Mouse (Mus musculus) heart, embryonic 10.5 days (tissue): Measurements from ENCODE around the gene 1700034J05Rik. TPM values are rescaled to one million over a fixed set of nuclear protein-coding genes. Genes with fewer than 3 reads are reported as not detected.
A peak's percentile ranks its signal among the peaks of the same experiment; 100 is the strongest.

Experiments used
- DNase-seq: peaks from one replicate; pipeline ENCODE4 v3.0.0-alpha.2; 2017; ENCODE audit warnings: low spot score
- H3K27ac ChIP-seq: fragments of 300-500 bp; sonication (generic); 2 replicates; pipeline ENCODE4 v1.5.1; 2016; ENCODE audit warnings: mild to moderate bottlenecking
- H3K27me3 ChIP-seq: fragments of 300-500 bp; sonication (generic); 2 replicates; pipeline ENCODE4 v1.6.1; 2016; ENCODE audit warnings: mild to moderate bottlenecking; ENCODE audit not compliant: poor library complexity, insufficient read depth, severe bottlenecking
- H3K36me3 ChIP-seq: fragments of 300-500 bp; sonication (generic); 2 replicates; pipeline ENCODE4 v1.6.1; 2016; ENCODE audit warnings: mild to moderate bottlenecking, moderate library complexity
- H3K4me1 ChIP-seq: fragments of 300-500 bp; sonication (generic); 2 replicates; pipeline ENCODE4 v1.6.1; 2016; ENCODE audit warnings: mild to moderate bottlenecking
- H3K4me3 ChIP-seq: fragments of 300-500 bp; sonication (generic); 2 replicates; pipeline ENCODE4 v1.5.1; 2016; ENCODE audit warnings: mild to moderate bottlenecking, moderate library complexity
- H3K9me3 ChIP-seq: fragments of 300-500 bp; sonication (generic); 2 replicates; pipeline ENCODE4 v1.6.1; 2016; ENCODE audit warnings: mild to moderate bottlenecking, moderate library complexity
- WGBS: fragments of 180-500 bp; shearing (Covaris S2); methylation state at CpG from one replicate; pipeline ENCODE4 v1.1.7; 2016; 5-methylcytosine and 5-hydroxymethylcytosine counted together
- polyA plus RNA-seq: library from polyadenylated mRNA; unstranded; fragments of >200 nt; fragmentation: Nextera tagmentation; extraction: Ambion mirVana; gene quantifications from 2 replicates; pipeline ENCODE4 v1.2.1, GENCODE M21; 2016

Gene 1700034J05Rik
- polyA plus RNA-seq, 1 experiment from 2014 or later: 0.33 TPM

DNA sequence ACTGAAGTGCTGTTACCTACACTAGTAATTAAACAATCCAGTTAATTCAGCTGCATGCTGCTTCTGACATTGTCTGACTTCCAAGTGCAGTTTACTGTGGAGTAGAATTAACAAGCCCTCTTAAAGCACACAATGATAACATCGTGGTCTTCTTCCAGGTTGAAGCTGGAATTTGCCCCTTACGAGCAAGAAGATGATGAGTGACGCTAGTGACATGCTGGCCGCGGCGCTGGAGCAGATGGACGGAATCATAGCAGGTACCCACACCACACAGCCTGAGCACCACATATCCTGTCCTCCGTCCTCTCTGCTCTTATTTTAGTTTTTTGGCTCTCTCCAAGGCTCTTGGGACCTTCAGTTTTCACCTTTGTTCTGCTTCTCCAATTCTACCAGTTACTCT lies 22.2 kb upstream of the 1700034J05Rik start:
- WGBS: 58% methylated on average over 8 of the region's 8 CpGs
- H3K27me3 ChIP-seq: no peaks in the 10 kb centered on the region
- peaks cover 25% of the 10 kb centered on the region for H3K36me3 ChIP-seq
- H3K27ac ChIP-seq: no peak overlapping the region
- H3K4me1 ChIP-seq: peaks cover 59% of the 10 kb centered on the region
- peak; percentile 54 for DNase-seq
- H3K9me3 ChIP-seq: no peaks in the 10 kb centered on the region
- no peak overlapping the region for H3K4me3 ChIP-seq

GRCm38 (mm10) chr6:146973830-146974229 lies 19.6 kb upstream of the 1700034J05Rik start:
- peak; percentile 13 for DNase-seq
- Histone ChIP-seq H3K27me3 (no peaks in the 10 kb centered on the region), H3K4me1 (peaks cover 47% of the 10 kb centered on the region), H3K9me3 (no peaks in the 10 kb centered on the region), H3K36me3 (peaks cover 20% of the 10 kb centered on the region; the same call in 1 of the 2 replicates), H3K27ac (0 out of 2 replicates have a peak overlapping the region, but pooled peaks have one; percentile 6), H3K4me3 (no peak overlapping the region)

- Histone ChIP-seq H3K9me3 (no peaks in the 10 kb centered on the region), H3K4me1 (peaks cover 43% of the 10 kb centered on the region; the same call in 1 of the 2 replicates), H3K27me3 (no peaks in the 10 kb centered on the region), H3K27ac (0 out of 2 replicates have a peak overlapping the region, but pooled peaks have one; percentile 6), H3K36me3 (peaks cover 19% of the 10 kb centered on the region; the same call in 1 of the 2 replicates), H3K4me3 (no peak overlapping the region)
- 70% methylated on average over 2 of the region's 2 CpGs for WGBS
- no peak for DNase-seq
Measured at GRCm38 (mm10) chr6:146973406-146973805, 19.2 kb upstream of the 1700034J05Rik start.

GRCm38 (mm10) chr6:146972740-146973139 lies 18.5 kb upstream of the 1700034J05Rik start:
- peaks cover 43% of the 10 kb centered on the region; the same call in 1 of the 2 replicates for H3K4me1 ChIP-seq
- H3K9me3 ChIP-seq: no peaks in the 10 kb centered on the region
- 0 out of 2 replicates have a peak, but pooled peaks cover 13% of the 10 kb centered on the region for H3K36me3 ChIP-seq
- H3K4me3 ChIP-seq: no peak overlapping the region
- H3K27ac ChIP-seq: no peak overlapping the region
- WGBS: 36% methylated on average over 1 of the region's 1 CpGs
- DNase-seq: no peak
- no peaks in the 10 kb centered on the region for H3K27me3 ChIP-seq

- DNase-seq: no peak
- Histone ChIP-seq H3K9me3 (no peaks in the 10 kb centered on the region), H3K4me3 (no peak overlapping the region), H3K27ac (no peak overlapping the region), H3K27me3 (no peaks in the 10 kb centered on the region), H3K36me3 (0 out of 2 replicates have a peak, but pooled peaks cover 6% of the 10 kb centered on the region), H3K4me1 (peaks cover 43% of the 10 kb centered on the region; the same call in 1 of the 2 replicates)
- 56% methylated on average over 6 of the region's 6 CpGs for whole genome bisulfite sequencing
Measured at GRCm38 (mm10) chr6:146972009-146972408, 17.8 kb upstream of the 1700034J05Rik start.

DNA sequence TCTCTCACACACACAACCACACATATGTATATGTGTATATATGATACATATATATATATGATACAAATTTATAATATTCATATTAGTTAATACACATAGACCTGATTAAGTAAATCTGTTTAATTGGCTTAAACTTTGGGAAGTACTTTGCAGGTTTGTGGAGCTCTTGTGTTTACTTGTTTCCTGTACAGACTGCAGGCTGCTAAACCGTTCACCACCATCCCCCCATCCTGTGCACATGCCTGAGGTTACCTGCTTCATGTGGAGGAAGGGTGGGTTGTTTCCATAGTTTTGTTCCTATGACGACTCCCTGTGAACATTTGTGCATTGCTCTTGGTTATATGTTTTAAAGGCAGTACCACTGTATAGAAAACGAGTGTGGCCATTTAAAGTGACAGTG lies 17.1 kb upstream of the 1700034J05Rik start:
- no peaks in the 10 kb centered on the region for H3K9me3 ChIP-seq
- H3K27ac ChIP-seq: no peak overlapping the region
- no peaks in the 10 kb centered on the region for H3K27me3 ChIP-seq
- peaks cover 42% of the 10 kb centered on the region for H3K4me1 ChIP-seq
- peak; percentile 51 for DNase-seq
- WGBS: 64% methylated on average over 3 of the region's 3 CpGs
- H3K4me3 ChIP-seq: no peak overlapping the region
- H3K36me3 ChIP-seq: no peaks in the 10 kb centered on the region

DNA sequence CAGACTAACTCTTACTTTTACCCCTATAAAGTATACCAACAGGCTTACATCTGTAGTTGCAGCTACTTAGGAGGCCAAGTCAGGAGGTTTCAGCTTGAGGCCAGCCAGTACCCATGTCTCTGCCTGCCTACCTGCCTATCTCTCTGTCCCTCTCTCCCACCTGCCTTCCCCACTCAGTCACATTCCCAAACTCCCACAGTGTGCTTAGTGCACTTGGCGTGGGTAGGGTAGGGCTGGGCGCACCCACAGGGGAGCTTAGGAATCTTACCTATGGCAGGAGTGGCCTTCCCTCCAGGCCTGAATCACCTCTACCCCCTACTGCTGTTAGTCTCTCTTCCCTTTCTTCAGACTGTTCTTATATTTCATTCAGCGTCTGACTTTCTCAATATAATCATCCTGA lies 16.6 kb upstream of the 1700034J05Rik start:
- Histone ChIP-seq H3K4me3 (no peak overlapping the region), H3K36me3 (no peaks in the 10 kb centered on the region), H3K4me1 (peaks cover 42% of the 10 kb centered on the region), H3K27ac (no peak overlapping the region), H3K27me3 (no peaks in the 10 kb centered on the region), H3K9me3 (no peaks in the 10 kb centered on the region)
- WGBS: 67% methylated on average over 3 of the region's 3 CpGs
- peak; percentile 58 for DNase-seq

DNA sequence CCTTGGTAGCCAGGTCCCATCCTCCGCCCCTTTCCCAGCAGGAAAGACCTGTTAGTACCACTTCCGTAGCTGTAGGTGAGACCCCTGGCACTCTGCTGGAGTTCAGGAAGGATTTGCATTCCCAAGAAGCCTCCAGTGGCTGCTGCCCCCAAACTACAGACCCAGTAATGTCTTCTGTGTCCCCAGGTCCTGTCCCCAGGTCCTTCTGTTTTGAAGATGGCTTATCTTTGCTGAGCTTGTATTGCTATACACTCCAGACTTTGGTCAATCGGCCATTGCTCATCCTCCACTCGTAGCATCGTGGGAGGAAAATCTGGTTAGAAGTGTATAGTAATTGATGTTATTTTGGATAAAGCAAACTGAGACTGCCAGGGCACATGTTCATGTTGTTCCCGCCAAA lies 13.6 kb upstream of the 1700034J05Rik start:
- Histone ChIP-seq H3K27ac (no peak overlapping the region), H3K4me1 (peaks cover 40% of the 10 kb centered on the region), H3K36me3 (0 out of 2 replicates have a peak, but pooled peaks cover 4% of the 10 kb centered on the region), H3K4me3 (no peak overlapping the region), H3K9me3 (no peaks in the 10 kb centered on the region), H3K27me3 (no peaks in the 10 kb centered on the region)
- DNase-seq: peak; percentile 58
- WGBS: 72% methylated on average over 6 of the region's 6 CpGs

DNA sequence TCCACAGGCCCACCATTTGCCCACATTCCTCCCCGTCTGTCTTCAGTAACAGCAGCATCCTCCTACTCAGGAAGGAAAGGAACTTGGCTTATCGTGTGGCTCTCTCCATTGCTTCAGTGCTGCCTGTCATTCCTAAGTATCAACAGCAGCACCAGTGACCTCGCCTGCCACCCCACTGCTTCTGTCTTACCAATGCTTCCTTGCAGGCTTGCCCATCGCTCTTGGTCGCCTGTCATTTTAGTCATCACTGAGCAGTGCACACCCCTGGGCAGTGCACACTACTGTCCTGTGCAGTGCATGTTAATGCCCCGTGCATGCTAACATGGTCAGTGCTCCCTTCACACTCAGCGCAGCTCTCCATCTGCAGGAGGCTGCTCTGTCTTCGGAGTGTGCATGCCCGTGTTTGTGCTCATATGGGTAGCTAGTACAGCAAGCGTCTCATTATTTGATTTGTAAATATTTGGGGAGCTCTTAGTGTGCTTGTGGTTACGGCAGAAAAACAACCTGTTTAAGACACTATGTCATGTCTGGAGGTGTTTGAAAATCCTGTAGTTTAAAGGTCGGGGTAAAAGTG lies 12.3 kb upstream of the 1700034J05Rik start:
- Histone ChIP-seq H3K4me3 (no peak overlapping the region), H3K9me3 (no peaks in the 10 kb centered on the region), H3K27me3 (no peaks in the 10 kb centered on the region), H3K27ac (peak overlapping the region; percentile 60; the same call in 1 of the 2 replicates), H3K36me3 (0 out of 2 replicates have a peak, but pooled peaks cover 4% of the 10 kb centered on the region), H3K4me1 (peaks cover 41% of the 10 kb centered on the region)
- WGBS: 44% methylated on average over 12 of the region's 12 CpGs
- DNase-seq: peak; percentile 74

- no peak overlapping the region for H3K4me3 ChIP-seq
- no peak overlapping the region for H3K27ac ChIP-seq
- DNase-seq: peak; percentile 67
- no peaks in the 10 kb centered on the region for H3K27me3 ChIP-seq
- H3K4me1 ChIP-seq: peaks cover 49% of the 10 kb centered on the region
- H3K9me3 ChIP-seq: no peaks in the 10 kb centered on the region
- 0 out of 2 replicates have a peak, but pooled peaks cover 4% of the 10 kb centered on the region for H3K36me3 ChIP-seq
- 91% methylated on average over 13 of the region's 13 CpGs for WGBS
Measured at GRCm38 (mm10) chr6:146965139-146965772, 11.0 kb upstream of the 1700034J05Rik start.

- 90% methylated on average over 6 of the region's 6 CpGs for WGBS
- peak; percentile 58 for DNase-seq
- 0 out of 2 replicates have a peak, but pooled peaks cover 4% of the 10 kb centered on the region for H3K36me3 ChIP-seq
- H3K27me3 ChIP-seq: no peaks in the 10 kb centered on the region
- no peaks in the 10 kb centered on the region for H3K9me3 ChIP-seq
- H3K4me3 ChIP-seq: no peak overlapping the region
- no peak overlapping the region for H3K27ac ChIP-seq
- H3K4me1 ChIP-seq: peaks cover 59% of the 10 kb centered on the region
Measured at GRCm38 (mm10) chr6:146963396-146964150, 9.4 kb upstream of the 1700034J05Rik start.

DNA sequence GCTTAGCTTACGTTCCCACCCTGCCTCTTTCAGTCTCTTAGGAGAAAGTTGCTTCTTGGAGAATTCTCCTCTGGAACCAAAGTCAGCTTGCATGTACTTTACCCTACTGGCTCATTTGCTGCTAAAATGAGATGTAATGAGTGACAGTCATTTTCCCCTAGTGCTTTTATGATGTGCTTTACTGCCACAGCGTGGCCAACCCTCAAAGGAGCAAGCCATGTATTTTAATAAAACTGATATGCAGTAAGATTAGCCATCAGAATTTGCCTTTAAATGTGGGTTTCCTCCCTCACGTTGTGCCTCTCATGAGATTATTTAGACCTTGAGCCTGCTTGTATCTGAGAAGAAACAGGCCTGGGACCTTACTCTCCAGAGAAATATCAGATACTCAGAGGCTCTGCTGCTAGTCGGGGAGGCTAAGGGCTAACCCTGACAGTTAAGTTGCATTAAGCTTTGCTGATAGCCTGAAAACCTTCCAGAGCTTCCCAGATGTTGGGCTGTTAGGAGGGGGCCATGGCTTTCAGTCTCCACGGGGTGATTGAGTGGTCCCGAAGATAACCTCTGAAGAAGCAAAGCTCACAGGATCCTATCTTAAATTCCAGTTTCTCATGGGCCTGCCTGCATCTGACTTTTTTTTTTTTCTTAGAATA lies 7.7 kb upstream of the 1700034J05Rik start:
- DNase-seq: no peak
- peak overlapping the region; percentile 64; the same call in 1 of the 2 replicates for H3K27ac ChIP-seq
- peaks cover 64% of the 10 kb centered on the region for H3K4me1 ChIP-seq
- H3K27me3 ChIP-seq: no peaks in the 10 kb centered on the region
- 15% methylated on average over 6 of the region's 6 CpGs for WGBS
- H3K9me3 ChIP-seq: no peaks in the 10 kb centered on the region
- no peak overlapping the region for H3K4me3 ChIP-seq
- H3K36me3 ChIP-seq: 0 out of 2 replicates have a peak, but pooled peaks cover 4% of the 10 kb centered on the region
